Mouse (Mus musculus) limb, embryonic 13.5 days (tissue): ENCODE results near the gene Slc27a5. TPM values are rescaled to one million over a fixed set of nuclear protein-coding genes. Genes with fewer than 3 reads are reported as not detected.

Experiments used
- ATAC-seq: fragments of 200-750 bp; cut with Nextera tagmentation; 2 replicates; pipeline ENCODE4 v1.8.0; 2017; ENCODE audit warnings: low read depth, moderate number of reproducible peaks, moderate TSS enrichment; ENCODE audit not compliant: low FRiP score
- H3K27ac ChIP-seq: fragments of 300-500 bp; sonication (generic); 2 replicates; pipeline ENCODE4 v1.5.1; 2015; ENCODE audit warnings: inconsistent platforms, mild to moderate bottlenecking, moderate library complexity
- H3K27me3 ChIP-seq: fragments of 300-500 bp; sonication (generic); 2 replicates; pipeline ENCODE4 v1.6.1; 2015; ENCODE audit warnings: mild to moderate bottlenecking, inconsistent platforms
- H3K36me3 ChIP-seq: fragments of 300-500 bp; sonication (generic); 2 replicates; pipeline ENCODE4 v1.6.1; 2015; ENCODE audit warnings: inconsistent platforms, mild to moderate bottlenecking, moderate library complexity
- H3K4me1 ChIP-seq: fragments of 300-500 bp; sonication (generic); 2 replicates; pipeline ENCODE4 v1.6.1; 2015; ENCODE audit warnings: inconsistent platforms
- H3K4me2 ChIP-seq: fragments of 300-500 bp; sonication (generic); replicated peaks from 2 replicates; pipeline ENCODE4 v1.6.1; 2015; ENCODE audit warnings: inconsistent platforms, mild to moderate bottlenecking, moderate library complexity
- H3K4me3 ChIP-seq: fragments of 300-500 bp; sonication (generic); 2 replicates; pipeline ENCODE4 v1.5.1; 2015; ENCODE audit warnings: moderate library complexity, mild to moderate bottlenecking, inconsistent platforms
- H3K9ac ChIP-seq: fragments of 300-500 bp; sonication (generic); 2 replicates; pipeline ENCODE4 v1.6.1; 2015; ENCODE audit warnings: mild to moderate bottlenecking, inconsistent platforms
- H3K9me3 ChIP-seq: fragments of 300-500 bp; sonication (generic); 2 replicates; pipeline ENCODE4 v1.6.1; 2016; ENCODE audit warnings: inconsistent platforms
- WGBS: fragments of 180-500 bp; shearing (Covaris S2); methylation state at CpG from one replicate; pipeline ENCODE4 v1.1.7; 2015; 5-methylcytosine and 5-hydroxymethylcytosine counted together
- polyA plus RNA-seq: library from polyadenylated mRNA; unstranded; fragments of >200 nt; fragmentation: Nextera tagmentation; extraction: Ambion mirVana; gene quantifications from 2 replicates; pipeline ENCODE4 v1.2.1, GENCODE M21; 2015

Slc27a5 gene
- polyA plus RNA-seq, 1 experiment from 2014 or later, result 0.34 TPM

- H3K27me3 ChIP-seq, result no peaks in the 10 kb centered on the region
- 3% methylated on average over 30 of the region's 31 CpGs for WGBS
- peak; percentile 71 for ATAC-seq
Measured at GRCm38 (mm10) chr7:13022773-13023535, 25.0 kb upstream of the Slc27a5 start.

DNA sequence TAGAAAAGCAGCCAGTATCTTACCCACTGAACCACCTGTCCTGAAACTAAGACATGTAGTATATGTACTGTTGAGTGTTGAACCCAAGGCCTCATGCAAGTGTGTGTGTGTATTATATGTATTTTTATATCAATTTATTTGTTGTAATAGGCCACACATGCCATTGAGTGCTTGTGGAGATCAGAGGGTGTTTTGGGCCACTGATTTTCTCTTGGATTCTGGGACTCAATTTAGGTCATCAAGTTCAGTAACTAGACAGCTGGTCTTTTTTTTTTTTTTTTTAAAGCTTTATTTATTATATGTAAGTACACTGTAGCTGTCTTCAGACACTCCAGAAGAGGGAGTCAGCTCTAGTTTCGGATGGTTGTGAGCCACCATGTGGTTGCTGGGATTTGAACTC lies 17.2 kb upstream of the Slc27a5 start:
- no peak overlapping the region for H3K27ac ChIP-seq
- H3K4me1 ChIP-seq, result peaks cover 5% of the 10 kb centered on the region
- 71% methylated on average over 1 of the region's 1 CpGs for WGBS

More at GRCm38 (mm10) chr7:13022773-13023535, 25.0 kb upstream of the Slc27a5 start:
- Histone ChIP-seq H3K27ac (peak overlapping the region; percentile 99), H3K4me1 (peaks cover 22% of the 10 kb centered on the region), H3K4me3 (peak overlapping the region; percentile 84), H3K9me3 (no peaks in the 10 kb centered on the region), H3K36me3 (peaks cover 27% of the 10 kb centered on the region), H3K9ac (peak overlapping the region; percentile 74), H3K4me2 (peak overlapping the region; percentile 100)

DNA sequence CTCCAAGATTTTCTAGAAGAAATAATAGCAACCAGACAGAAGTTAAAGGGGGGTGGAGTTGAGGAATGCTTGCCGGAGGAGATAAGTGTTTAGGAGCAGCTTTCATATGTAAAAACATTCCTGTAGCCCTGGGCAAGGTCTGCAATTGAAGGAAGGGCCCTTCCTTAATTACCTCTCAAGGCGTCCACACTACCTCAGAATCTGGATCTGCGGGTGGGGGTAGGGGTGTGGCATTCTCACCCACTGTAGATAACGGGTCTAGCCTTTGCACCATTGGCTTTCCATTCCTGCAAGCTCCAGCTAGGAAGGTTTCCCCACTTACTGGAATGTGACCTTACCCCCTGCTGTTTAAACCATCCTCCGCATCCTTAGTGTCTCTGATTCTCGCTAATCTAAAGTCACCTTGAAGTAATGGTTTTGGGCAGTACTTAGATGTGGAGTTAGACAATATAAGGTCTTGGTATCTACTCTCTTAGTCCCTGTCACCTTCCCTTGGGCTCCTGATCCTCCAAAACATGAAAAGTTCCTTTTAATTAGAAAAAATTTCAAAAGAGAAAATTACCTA lies 16.4 kb upstream of the Slc27a5 start:
- no peak for ATAC-seq
- Histone ChIP-seq H3K4me1 (peaks cover 6% of the 10 kb centered on the region), H3K27ac (no peak overlapping the region), H3K9ac (no peak overlapping the region), H3K9me3 (no peaks in the 10 kb centered on the region), H3K27me3 (no peaks in the 10 kb centered on the region), H3K36me3 (no peaks in the 10 kb centered on the region), H3K4me3 (no peak overlapping the region), H3K4me2 (no peak overlapping the region)
- WGBS, result 35% methylated on average over 6 of the region's 6 CpGs

More for the DNA sequence above, 17.2 kb upstream of the Slc27a5 start:
- Histone ChIP-seq H3K27me3 (no peaks in the 10 kb centered on the region), H3K4me2 (no peak overlapping the region), H3K4me3 (no peak overlapping the region), H3K36me3 (no peaks in the 10 kb centered on the region), H3K9me3 (no peaks in the 10 kb centered on the region), H3K9ac (no peak overlapping the region)
- no peak for ATAC-seq

DNA sequence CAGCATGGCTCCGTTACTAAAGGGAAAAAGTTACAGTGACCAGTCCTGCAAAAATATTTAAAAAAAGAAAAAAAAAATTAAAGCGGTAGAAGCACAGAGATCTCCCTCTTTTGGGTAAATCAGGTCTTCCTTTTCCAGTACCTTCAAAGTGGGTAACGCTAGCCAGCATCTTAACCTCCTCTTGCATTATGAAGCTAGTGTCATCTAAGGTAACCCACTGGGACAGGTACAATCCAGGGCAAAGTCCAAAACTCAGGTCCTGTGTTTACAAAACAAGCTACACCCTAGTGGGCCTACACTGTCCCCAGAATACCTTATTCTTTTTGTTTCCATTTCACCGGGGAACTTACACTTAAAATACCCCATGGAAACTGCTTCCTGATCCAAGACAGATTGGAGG lies 15.7 kb upstream of the Slc27a5 start:
- 63% methylated on average over 4 of the region's 4 CpGs for WGBS
- Histone ChIP-seq H3K9ac (no peak overlapping the region), H3K27ac (no peak overlapping the region), H3K4me2 (no peak overlapping the region), H3K4me1 (peaks cover 10% of the 10 kb centered on the region), H3K27me3 (no peaks in the 10 kb centered on the region), H3K36me3 (no peaks in the 10 kb centered on the region), H3K9me3 (no peaks in the 10 kb centered on the region), H3K4me3 (no peak overlapping the region)
- no peak for ATAC-seq

GRCm38 (mm10) chr7:13010005-13010908 lies 12.3 kb upstream of the Slc27a5 start, which contains the start of gene Zbtb45:
Gene Zbtb45 (minus strand): TSS chr7:13010034.
- peak within 1 kb of the TSS; percentile 67 for H3K4me3 ChIP-seq
- peaks cover 10% of the 10 kb centered on the region for H3K27me3 ChIP-seq
- H3K4me2 ChIP-seq, result peak within 1 kb of the TSS; percentile 84
- peak within 1 kb of the TSS; percentile 91 for H3K9ac ChIP-seq
- peaks cover 35% of the 10 kb centered on the region for H3K4me1 ChIP-seq
- 16% methylated on average over 26 of the region's 26 CpGs for WGBS
- H3K36me3 ChIP-seq, result peaks cover 26% of the 10 kb centered on the region
- no peaks in the 10 kb centered on the region for H3K9me3 ChIP-seq
- ATAC-seq, result no peak
- H3K27ac ChIP-seq, result peak within 1 kb of the TSS; percentile 97

DNA sequence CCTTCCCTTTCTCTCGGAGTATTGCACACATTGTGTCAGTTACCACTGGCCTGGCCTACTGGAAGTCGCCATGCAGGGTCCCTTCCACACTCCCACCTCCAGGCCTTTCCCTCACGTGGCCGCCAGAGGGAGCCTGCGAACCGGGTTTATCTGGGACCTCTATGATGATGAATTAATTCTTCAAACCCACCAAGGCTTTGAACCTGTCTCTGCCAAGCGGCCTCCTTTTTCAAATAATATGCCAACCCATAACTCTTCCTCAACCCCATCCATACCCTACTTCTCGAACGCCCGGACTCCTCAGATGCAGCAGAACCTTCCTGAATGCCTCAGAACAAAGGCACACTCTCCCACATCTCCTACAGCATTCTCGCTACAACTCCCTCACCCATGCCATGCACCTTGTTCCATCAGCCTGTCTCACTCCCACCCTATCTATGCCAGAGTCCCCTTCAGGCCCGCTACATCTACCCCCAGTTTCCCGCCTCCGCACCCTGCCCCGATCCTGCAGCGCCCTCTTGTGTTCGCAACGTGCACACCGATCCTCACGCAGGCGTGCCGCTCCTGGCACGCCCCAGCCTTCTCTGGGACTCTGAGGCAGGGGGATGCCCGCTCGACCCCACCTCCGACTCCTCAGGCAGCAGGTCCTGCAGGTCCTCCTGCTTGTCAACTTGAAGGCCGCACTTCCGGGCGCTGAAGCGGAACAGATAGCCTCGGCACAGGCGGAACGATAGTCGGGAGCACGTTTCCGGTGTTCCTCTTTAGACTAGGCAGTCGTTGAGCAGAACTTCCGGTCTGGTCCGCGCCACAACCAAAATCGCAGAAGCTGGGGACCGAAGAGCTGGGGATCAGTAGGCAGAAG lies 11.4 kb upstream of the Slc27a5 start:
- under 1% methylated on average over 42 of the region's 42 CpGs for WGBS
- H3K4me3 ChIP-seq, result peak overlapping the region; percentile 67
- peak overlapping the region; percentile 91 for H3K9ac ChIP-seq
- H3K27me3 ChIP-seq, result peaks cover 10% of the 10 kb centered on the region
- peak overlapping the region; percentile 97 for H3K27ac ChIP-seq
- H3K4me2 ChIP-seq, result peak overlapping the region; percentile 84
- peaks cover 35% of the 10 kb centered on the region for H3K4me1 ChIP-seq
- no peaks in the 10 kb centered on the region for H3K9me3 ChIP-seq
- peak; percentile 90 for ATAC-seq
- H3K36me3 ChIP-seq, result peaks cover 33% of the 10 kb centered on the region

GRCm38 (mm10) chr7:13007341-13008092 lies 9.5 kb upstream of the Slc27a5 start:
- H3K9me3 ChIP-seq, result no peaks in the 10 kb centered on the region
- peaks cover 41% of the 10 kb centered on the region for H3K36me3 ChIP-seq
- H3K9ac ChIP-seq, result peak overlapping the region; percentile 91
- H3K4me1 ChIP-seq, result peaks cover 35% of the 10 kb centered on the region
- peaks cover 10% of the 10 kb centered on the region for H3K27me3 ChIP-seq
- 39% methylated on average over 57 of the region's 57 CpGs for WGBS
- H3K4me2 ChIP-seq, result peak overlapping the region; percentile 45
- no peak for ATAC-seq
- peak overlapping the region; percentile 21 for H3K4me3 ChIP-seq
- H3K27ac ChIP-seq, result no peak overlapping the region

GRCm38 (mm10) chr7:13006531-13006930 lies 8.5 kb upstream of the Slc27a5 start:
- Histone ChIP-seq H3K36me3 (peaks cover 41% of the 10 kb centered on the region), H3K4me2 (peak overlapping the region; percentile 45; the same call in 1 of the 2 replicates), H3K4me3 (peak overlapping the region; percentile 21; the same call in 1 of the 2 replicates), H3K4me1 (peaks cover 35% of the 10 kb centered on the region), H3K9me3 (no peaks in the 10 kb centered on the region), H3K27ac (no peak overlapping the region), H3K9ac (0 out of 2 replicates have a peak overlapping the region, but pooled peaks have one; percentile 91), H3K27me3 (peaks cover 10% of the 10 kb centered on the region)
- 78% methylated on average over 10 of the region's 10 CpGs for whole genome bisulfite sequencing
- ATAC-seq, result no peak

GRCm38 (mm10) chr7:13006011-13006410 lies 8.0 kb upstream of the Slc27a5 start:
- ATAC-seq, result no peak
- peaks cover 10% of the 10 kb centered on the region for H3K27me3 ChIP-seq
- H3K9me3 ChIP-seq, result no peaks in the 10 kb centered on the region
- no peak overlapping the region for H3K4me3 ChIP-seq
- WGBS, result 85% methylated on average over 17 of the region's 17 CpGs
- H3K27ac ChIP-seq, result no peak overlapping the region
- H3K9ac ChIP-seq, result 0 out of 2 replicates have a peak overlapping the region, but pooled peaks have one; percentile 32
- no peak overlapping the region for H3K4me2 ChIP-seq
- H3K4me1 ChIP-seq, result peaks cover 35% of the 10 kb centered on the region
- peaks cover 41% of the 10 kb centered on the region for H3K36me3 ChIP-seq

GRCm38 (mm10) chr7:13003380-13003779 lies 5.4 kb upstream of the Slc27a5 start:
- Histone ChIP-seq H3K4me2 (no peak overlapping the region), H3K27ac (no peak overlapping the region), H3K4me1 (peaks cover 22% of the 10 kb centered on the region), H3K36me3 (peaks cover 41% of the 10 kb centered on the region), H3K9me3 (no peaks in the 10 kb centered on the region), H3K27me3 (peaks cover 10% of the 10 kb centered on the region), H3K4me3 (no peak overlapping the region), H3K9ac (no peak overlapping the region)
- no peak for ATAC-seq
- WGBS, result 75% methylated on average over 5 of the region's 5 CpGs
